Mouse (Mus musculus): ENCODE results near the gene Tceal5.

The Tceal5 gene

DNA sequence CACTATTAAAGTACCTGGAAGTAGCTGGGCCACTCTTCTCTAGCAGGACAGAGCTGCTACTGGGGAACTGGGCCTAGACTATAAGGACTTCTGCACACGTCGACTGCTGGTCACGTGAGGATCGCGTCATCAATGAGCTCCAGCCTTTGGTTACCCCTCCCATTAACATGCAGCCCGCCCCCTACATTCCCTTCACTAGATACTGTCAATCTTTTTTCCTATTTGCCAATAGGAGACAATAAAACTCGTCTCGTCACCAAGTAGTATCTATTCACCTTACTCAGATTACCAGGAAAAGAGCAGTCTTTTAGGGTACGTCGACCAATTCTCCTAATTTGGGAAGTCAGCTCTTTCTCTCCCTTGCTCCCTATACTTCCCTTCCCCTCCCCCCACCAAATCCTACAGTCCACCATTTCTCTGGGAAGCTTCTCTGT lies 31.5 kb downstream of the Tceal5 start, which contains the start of gene Tceal8:
Gene Tceal8 (minus strand): TSS at position 225 of the 434 bp plus-strand sequence.
- DNase-seq (ENCODE audit: low spot score in 2 of 2), result peak; percentile 30 to 59

DNA sequence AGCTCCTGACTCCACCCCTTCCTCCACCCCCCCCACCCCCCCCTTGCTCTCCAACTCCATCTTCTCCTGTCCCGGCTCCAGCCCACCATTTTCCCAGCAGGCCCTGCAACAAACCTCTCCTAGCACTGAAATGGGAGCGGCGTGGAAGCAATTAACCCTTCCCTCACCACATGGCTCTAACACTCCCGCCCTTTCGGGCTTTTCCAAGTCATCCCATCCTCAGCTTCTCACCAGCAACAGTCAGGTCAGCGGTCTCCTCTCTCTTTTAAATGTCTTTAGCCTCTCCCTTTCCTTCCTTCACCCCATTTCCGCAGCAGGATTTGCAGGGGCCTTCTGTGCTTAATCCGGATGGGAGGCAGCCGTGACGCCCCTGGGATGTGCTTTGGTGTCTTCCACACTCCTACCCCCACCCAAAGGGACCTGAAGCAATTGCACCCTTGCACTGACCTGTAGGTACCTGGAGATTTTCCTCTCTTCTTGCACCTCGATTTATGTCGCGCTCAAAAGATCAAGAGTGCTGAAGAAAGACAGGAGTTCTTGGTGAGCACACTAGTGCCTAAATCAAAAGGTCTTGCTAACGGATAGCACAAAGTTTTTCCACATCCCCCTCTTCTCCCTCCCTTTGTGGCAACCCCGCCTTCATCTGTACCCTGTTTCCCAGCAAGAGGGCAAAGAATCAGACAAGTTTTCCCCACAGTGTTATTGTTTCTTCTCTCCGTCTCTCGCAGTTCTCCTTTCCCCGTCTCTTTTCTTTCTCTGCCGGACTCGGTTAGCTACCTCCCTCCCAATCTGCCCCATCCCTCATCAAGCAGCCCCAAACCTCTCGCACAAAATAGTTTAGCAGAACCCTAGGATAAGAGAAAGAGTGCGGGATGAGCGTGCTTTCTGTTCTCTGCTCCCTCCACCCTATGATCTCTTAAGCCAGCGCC lies 32.2 kb downstream of the Tceal5 start:
- peak; percentile 4 to 27 for DNase-seq (ENCODE audit: low spot score in 2 of 2)

DNA sequence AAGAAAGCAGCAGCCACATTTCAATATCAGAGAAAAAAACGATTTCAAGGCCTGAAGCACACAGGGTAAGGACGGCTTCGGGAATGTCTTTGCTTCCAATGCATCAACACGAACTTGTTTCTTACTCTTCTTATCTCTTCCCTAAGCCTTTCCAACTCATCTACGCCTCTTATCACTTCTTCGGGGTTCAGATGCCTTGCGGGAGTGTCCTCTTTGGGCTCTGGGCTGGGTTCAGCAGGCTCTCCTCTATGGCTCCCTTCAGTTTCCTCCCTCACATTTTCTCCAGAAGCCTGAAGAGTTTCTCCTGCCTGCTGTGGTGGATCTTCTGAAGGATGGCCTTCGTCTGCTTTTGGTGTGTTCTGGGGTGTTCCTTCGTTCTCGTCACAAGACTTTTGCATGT lies 33.1 kb downstream of the Tceal5 start:
- DNase-seq (ENCODE audit: low spot score in 2 of 2), result no peak
